Mouse (Mus musculus) c-Kit-positive CD71-positive TER-119-positive erythroid progenitor cells, embryonic 14.5 days (primary cell): ENCODE results near the gene A930033H14Rik.
A peak's percentile ranks its signal among the peaks of the same experiment; 100 is the strongest.

Source experiments
- DNase-seq: peaks from one replicate; pipeline ENCODE4 v3.0.0-alpha.2; 2013; ENCODE audit warnings: low spot score

The A930033H14Rik gene

DNA sequence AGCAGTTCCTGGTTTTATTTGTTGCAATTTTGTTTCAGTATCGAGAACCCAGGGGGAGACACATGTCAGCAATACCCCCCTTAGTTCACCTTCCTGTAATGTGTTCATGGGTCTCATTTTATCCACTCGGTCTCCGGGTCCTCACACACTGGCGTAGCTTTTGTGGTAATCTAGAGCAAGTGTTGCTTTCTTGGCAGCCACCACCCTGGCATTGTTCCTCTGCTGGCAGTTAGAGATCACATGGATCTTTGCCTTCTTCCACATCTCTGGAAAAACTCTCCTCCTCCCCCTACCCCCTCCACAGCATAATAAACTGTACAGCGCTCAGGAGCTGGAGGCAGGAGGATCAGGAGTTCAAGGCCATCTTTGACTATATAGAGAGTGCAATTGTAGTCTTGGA lies 20.6 kb downstream of the A930033H14Rik start:
- no peak for DNase-seq

DNA sequence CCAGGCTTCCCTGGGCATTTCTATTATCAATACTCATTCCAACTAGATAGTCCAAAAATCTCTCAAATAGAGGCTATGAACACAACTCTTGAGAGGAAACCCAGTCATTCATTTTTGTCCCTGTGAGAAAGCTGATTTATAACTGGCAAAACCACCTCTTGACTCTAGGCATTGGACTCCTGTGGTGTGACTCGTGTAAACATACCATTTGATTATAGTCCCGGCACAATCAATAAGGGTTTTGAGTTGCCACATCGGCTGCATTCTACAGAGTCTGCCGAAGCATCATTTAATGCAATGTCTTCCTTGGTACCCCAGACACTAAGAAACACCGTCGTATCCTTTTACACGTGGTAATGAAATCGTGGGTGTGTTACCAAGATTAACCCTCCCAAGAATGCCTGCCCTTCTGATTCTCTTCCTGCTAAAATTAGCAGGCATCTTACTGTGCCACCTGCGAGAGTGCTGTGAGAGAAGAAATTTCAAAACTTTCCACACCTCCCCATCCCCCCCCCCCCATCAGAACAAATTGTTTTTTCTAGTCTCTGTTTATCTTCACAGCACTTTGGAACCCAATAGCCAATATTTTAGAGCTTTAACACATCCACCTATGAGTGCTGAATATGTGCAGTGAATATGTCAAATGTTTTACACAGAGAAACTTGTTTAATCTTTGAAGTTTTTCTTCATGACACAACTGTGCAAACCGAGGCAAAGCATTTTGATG lies 22.3 kb downstream of the A930033H14Rik start:
- DNase-seq, result no peak

DNA sequence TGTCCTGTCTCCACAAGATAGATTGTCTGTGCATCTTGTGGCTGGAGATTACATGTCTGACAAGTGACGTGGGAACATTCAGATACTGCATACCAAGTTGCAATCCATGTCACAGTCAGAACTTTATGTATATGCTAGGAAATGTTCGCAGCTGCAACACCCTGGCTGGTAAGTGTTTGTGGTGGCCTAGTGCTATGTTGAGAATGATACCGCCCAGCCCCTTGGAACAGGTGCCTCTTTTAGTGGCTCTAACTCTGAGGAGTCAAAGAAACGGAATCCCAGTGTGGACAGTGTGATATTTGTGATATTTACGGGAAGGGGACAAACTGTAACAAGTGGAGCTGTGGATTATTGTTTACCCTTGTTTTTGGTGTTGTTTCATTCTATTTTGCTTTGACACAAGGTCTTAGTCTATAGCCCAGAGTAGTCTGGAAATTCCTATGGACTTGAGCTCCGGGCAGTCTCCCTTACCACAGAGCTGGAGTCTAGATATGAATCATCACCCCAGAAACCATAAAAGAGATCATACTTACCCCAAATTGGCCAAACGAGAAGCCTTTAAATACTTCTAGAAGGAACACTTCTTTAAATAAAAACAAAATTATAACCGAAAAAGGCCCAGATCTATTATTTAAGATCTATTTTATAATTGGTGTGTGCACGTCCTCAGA lies 25.0 kb downstream of the A930033H14Rik start:
- no peak for DNase-seq

DNA sequence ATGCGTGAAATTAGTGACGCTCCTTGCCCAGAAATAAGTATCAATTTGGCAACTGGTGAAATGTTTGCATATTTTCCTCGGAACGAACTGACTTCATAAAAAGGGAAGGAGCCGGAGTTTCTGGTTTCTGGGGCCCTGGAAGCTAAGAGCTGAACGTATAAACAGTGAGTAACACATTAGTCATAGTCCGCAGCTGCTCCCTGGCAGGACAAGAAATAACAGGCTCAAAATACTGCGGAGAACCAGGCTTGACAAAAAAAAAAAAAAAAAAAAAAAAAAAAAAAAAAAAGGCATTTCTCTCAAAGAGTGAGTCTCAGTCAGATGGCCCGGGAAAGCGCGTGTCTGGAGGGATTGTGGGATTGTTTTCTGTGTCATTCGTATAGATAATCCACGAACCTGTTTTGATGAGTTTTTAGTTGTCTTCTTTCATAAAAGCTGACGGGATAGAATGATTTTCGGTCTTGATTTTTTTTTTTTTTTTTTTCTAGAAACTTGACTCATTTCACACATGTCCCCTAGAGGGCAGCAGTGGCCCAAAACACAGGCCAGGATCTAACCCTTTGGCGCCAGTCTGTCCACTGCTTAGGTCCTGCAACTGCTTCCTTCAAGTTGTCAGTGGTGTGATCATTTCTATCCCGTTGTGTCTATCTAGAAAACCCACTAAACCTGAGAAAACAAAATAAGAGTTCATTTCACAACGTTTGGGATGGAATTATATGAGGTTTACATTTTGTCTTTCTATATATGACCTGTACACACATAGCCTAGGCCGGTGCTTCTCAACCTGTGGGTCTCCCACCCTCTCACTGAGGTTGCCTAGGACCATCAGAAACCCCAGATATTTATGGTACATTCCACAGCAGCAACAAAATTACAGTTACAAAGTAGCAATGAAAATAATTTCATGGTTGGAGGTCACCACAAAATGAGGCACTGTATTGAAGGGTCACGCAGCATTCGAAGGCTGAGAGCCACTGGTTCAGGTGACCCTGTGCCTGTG lies 26.7 kb downstream of the A930033H14Rik start:
- peak; percentile 24 for DNase-seq

DNA sequence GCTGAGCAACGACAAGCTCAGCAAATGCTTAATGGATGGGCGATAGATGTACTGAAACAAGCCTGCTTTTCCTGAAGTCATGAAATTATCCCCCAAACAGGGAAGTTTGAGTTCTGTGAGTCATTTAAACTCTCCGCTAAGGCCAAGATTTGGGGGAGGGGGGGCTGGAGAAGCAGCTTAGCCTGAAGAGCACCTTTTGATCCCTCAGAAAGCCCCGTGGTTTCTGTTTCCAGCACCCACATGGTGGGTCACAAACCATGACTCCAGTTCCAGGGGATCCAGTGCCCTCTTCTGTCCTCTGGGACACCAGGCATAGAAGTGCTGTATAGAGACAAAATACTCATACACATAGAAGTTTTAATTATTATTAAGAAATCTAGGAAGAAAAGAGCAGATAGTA lies 27.5 kb downstream of the A930033H14Rik start:
- no peak for DNase-seq

DNA sequence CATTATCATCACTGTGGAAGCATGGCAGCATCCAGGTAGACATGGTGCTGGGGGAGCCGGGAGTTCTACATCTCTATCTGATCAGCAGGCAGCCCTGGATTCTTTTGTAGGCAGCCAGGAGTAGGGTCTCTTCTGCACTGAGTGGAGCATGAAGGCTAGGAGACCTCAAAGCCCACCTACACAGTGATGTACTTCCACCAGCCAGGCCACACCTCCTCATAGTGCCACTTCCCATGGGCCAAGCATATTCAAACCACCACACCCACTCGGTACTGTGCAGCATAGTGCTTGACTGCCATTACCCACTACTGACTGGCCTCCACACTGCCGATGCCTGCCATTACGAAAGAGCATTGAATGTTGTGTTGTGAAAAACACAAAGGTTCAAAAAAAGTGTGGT lies 28.0 kb downstream of the A930033H14Rik start:
- DNase-seq, result no peak

DNA sequence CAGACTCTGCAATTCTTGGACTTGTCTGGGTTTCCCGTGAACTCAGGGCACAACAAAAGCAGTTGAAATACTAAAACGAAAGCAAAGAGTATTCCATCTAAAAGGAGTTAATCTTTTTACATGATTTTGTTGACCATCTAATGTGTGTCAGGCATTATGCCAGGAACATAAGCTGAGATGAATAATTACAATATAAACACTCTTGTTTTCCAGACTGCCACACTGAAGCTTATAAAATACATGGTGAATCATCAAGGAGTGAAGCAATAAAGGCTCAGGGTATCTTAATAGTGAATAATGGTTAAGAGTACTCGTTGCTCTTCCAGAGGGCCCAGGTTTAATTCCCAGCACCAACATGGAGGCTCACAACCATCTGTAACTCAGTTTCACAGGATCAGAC lies 31.9 kb downstream of the A930033H14Rik start:
- DNase-seq, result no peak

DNA sequence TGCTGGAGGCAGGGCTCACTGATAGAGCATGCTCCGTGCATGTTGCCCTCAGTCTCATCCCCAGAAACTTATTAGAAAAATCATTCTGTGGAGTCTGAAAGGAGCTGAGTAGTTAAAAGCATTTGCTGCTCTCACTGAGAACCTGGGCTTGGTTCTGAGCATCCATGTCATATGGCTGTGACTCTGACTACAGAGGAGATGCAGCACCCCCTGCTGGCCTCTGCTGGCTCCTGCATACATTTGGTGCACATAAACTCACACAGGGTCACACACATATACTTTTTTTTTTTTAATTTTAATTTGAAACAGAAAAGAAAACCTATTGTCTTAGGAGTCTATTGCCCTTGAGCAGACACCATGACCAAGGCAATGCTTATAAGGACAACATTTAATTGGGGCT lies 33.6 kb downstream of the A930033H14Rik start:
- DNase-seq, result no peak

DNA sequence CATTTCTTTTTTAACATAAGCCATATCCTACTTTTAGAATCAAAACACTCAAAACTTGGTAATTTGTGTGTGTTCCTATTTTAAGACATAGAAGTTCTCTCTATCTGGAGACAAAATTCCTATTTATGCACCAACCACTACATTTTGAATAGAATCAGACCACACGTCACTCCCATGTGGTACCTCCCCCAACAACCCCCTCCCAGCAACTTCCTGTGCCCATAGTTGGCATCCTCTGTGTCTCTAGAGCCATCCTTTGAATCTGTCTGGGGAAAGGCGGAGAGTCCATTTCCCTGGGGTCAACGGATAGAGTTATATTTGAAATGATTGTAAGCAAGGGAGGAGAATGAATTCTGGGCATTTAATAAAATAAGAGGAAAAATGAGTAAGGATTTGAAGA lies 36.8 kb downstream of the A930033H14Rik start:
- DNase-seq, result no peak

DNA sequence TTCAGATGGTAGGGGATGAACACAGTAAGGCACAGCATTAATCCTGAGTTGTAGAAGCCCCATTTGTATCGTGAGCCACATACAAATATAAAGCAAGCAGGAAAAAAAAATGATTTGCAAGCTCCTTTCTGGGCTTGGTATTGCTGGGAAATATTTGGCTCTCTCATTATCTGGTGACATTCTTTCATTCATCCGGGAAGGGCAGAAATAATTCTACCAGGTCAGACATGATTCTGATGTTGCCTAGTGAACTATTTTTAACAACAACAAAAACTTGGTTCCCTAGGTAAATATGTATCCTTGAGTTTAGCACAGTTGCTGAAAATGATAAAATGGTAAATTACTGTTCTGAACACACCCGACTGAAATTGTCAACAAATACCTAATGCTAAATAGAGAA lies 40.5 kb downstream of the A930033H14Rik start:
- no peak for DNase-seq

DNA sequence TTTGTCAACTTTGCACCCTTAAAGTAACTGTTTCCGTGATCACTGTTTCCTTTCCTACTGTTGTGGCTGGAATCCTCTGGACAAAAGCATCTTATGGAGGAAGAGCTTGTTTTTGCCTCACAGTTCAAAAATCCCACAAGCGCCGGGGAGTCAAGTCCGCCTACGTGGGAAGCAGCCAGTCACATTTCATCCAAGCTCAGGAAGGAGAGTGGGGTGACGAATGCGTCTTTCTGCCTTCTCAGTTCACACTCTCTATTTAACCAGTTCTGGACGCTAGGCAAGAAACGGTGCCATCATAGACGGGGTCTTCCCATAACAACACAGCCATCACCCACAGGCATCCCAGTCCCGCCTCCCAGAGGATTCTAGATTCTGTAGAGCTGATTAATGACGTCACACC lies 46.4 kb downstream of the A930033H14Rik start:
- no peak for DNase-seq

DNA sequence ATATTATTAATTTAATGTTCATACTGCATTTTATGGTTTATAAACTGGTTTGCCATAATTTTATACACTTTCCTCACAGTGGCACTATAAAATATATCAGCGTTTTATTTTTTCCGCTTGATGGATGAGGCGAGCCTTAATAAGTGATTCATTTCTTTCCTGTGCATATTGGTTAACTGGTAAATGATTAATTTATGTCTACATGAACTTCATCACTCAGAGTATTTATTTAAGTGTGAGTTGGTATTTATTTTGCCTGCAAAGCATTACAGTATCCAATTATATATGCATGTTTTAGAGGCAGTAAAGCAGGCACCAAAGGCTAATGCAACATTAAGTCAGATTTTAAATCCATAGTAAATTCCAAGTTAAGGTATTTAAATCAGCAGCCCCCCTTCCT lies 47.1 kb downstream of the A930033H14Rik start:
- no peak for DNase-seq

DNA sequence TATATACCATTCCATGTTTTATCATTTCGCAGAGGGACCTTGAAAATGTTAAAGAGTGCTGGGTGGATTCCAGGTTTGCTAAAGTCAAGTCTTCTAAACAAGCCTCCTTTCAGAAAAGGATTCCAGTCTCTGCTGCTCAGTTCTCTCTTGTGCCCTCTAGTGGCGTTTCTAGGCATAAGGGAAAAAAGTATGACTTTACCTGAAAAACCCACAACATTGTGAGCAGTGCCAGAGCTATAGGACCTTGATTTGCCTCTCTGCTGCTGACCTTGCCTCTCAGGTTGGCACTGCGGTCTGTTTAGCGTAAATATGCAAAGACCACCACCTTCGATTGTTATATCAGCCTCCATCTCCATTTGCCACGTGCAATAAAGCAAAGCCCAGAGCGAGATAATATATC lies 47.8 kb downstream of the A930033H14Rik start:
- DNase-seq, result no peak

DNA sequence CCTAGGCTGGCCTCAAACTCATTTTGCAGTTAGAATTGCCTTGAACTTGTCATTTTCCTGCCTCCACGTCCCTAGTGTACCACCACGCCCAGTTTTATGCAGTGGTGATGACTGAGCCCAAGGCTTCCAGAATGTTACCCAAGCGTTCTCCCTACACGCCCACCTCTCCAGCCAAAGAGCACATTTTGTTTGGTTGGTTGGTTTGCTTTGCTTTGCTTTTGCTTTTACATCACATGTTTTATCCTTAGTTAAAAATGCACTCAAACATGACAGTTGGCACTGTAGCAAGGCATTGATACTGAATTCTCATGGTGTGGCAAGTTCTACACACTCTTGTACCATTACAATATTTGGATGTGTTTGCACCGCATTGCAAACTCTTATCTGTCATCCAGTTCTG lies 49.7 kb downstream of the A930033H14Rik start:
- no peak for DNase-seq

DNA sequence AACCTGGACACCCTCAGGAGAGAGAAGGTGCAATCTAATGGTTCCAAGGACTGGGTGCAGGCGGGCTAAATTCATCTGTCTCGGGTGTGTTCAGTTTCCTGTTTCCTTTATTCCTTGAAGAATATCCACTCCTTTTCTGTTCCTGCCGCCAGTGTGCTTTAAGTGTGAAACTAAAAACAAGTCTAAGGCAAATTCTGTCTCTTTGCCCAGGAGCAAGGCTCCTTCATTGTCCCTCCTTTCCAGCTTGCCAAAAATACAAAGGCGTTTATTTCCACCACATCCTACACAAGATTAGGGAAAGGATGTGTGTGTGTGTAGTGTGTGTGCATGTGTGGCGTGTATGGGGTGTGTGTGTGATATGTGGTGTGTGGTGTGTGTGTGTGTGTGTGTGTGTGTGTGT lies 50.3 kb downstream of the A930033H14Rik start:
- DNase-seq, result no peak

DNA sequence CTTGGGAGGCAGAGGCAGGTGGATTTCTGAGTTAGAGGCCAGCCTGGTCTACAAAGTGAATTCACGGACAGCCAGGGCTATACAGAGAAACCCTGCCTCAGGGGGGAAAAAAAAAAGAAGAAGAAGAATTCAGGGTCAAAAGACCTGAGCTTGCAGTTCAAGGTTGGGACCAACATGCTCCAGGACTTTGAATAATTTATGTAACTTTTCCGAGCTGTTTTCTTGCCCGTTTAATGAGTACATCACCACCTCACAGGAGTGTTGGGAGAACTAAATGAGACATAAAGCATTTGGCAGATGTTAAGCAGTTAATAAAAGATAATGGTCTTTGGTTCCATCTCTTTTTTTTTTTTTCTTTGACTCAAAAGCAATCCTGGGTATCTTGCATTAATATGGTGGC lies 51.4 kb downstream of the A930033H14Rik start:
- DNase-seq, result no peak

DNA sequence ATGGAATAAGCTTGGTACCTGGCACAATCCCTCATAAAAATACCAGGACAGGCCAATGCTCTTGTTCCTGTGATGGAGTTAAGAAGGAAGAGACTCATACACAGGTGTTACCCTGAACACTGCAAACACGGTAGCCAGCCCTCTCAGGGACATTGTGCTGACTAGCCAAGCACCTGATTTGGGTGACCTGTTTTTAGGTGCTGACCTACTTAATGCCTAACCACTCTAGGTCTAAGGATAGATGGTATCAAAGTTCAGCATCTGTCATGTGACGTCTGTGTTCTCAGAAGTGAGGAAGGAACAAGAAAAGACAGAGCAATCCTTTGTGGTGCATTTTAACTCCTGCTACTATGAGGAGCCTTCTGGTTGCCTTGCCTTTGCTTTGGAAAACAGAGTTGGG lies 52.0 kb downstream of the A930033H14Rik start:
- DNase-seq, result no peak
